Mouse (Mus musculus) forebrain, embryonic 16.5 days (tissue): ENCODE measurements around the gene Myo3a. TPM values are rescaled to one million over a fixed set of nuclear protein-coding genes. Genes with fewer than 3 reads are reported as not detected.

ENCODE experiments used
- microRNA-seq: library from miRNA; unstranded; fragments of <30 nt; microRNA quantifications from one replicate; pipeline ENCODE4, GENCODE M21; 2017
- polyA plus RNA-seq: library from polyadenylated mRNA; unstranded; fragments of >200 nt; fragmentation: Nextera tagmentation; extraction: Ambion mirVana; gene quantifications from 2 replicates; pipeline ENCODE4 v1.2.1, GENCODE M21; 2015

The Myo3a gene
- polyA plus RNA-seq, 1 experiment from 2014 or later, result 0.22 TPM

Small RNA genes lying within 50 kb of the gene (microRNA-seq; reads per million reads assigned to microRNA genes)
- gene Gm23636 (not detected), gene Mir3967 (not detected)
